Mouse (Mus musculus) forelimb bud, embryonic 11.5 days (tissue): Measurements from ENCODE around the gene Sar1a.

Source experiments
- DNase-seq: peaks from one replicate; pipeline ENCODE4 v3.0.0-alpha.2; 2012; ENCODE audit warnings: low read depth, low spot score

Sar1a gene

GRCm38 (mm10) chr10:61679545-61679944 lies 554 bp upstream of the Sar1a start:
- no peak for DNase-seq

- no peak for DNase-seq
These were observed 9.3 kb downstream of the Sar1a start for GRCm38 (mm10) chr10:61689405-61689804.

GRCm38 (mm10) chr10:61693563-61693962 lies 13.5 kb downstream of the Sar1a start:
- DNase-seq, result no peak

GRCm38 (mm10) chr10:61694870-61695670 lies 15.0 kb downstream of the Sar1a start, which contains the start of gene Tysnd1:
TSS of gene Tysnd1 (plus strand) at chr10:61695514.
- peak; percentile 96 for DNase-seq

GRCm38 (mm10) chr10:61695703-61696559 lies 15.8 kb downstream of the Sar1a start:
- no peak for DNase-seq

GRCm38 (mm10) chr10:61696560-61696823 lies 16.4 kb downstream of the Sar1a start:
- DNase-seq, result no peak

- no peak for DNase-seq
These were observed 16.9 kb downstream of the Sar1a start for GRCm38 (mm10) chr10:61697028-61697427.

- DNase-seq, result no peak
These were observed 24.6 kb downstream of the Sar1a start for GRCm38 (mm10) chr10:61704663-61705062.

GRCm38 (mm10) chr10:61706412-61707375 lies 26.6 kb downstream of the Sar1a start:
- DNase-seq, result no peak

GRCm38 (mm10) chr10:61713601-61714000 lies 33.5 kb downstream of the Sar1a start:
- DNase-seq, result no peak

- no peak for DNase-seq
These were observed 34.0 kb downstream of the Sar1a start for GRCm38 (mm10) chr10:61714146-61714545.

GRCm38 (mm10) chr10:61714771-61715461 lies 34.8 kb downstream of the Sar1a start, which contains the start of gene Aifm2:
TSS of gene Aifm2 (plus strand) at chr10:61715263.
- DNase-seq, result no peak

GRCm38 (mm10) chr10:61715462-61715837 lies 35.4 kb downstream of the Sar1a start:
- no peak for DNase-seq

GRCm38 (mm10) chr10:61715996-61716864 lies 36.1 kb downstream of the Sar1a start:
- no peak for DNase-seq

- no peak for DNase-seq
These were observed 37.6 kb downstream of the Sar1a start for GRCm38 (mm10) chr10:61717406-61718296.

GRCm38 (mm10) chr10:61720331-61720730 lies 40.2 kb downstream of the Sar1a start:
- no peak for DNase-seq

GRCm38 (mm10) chr10:61722215-61722614 lies 42.1 kb downstream of the Sar1a start:
- no peak for DNase-seq

GRCm38 (mm10) chr10:61723271-61723670 lies 43.2 kb downstream of the Sar1a start:
- DNase-seq, result no peak

GRCm38 (mm10) chr10:61729181-61729580 lies 49.1 kb downstream of the Sar1a start:
- DNase-seq, result no peak
